Mouse (Mus musculus) kidney, embryonic 15.5 days (tissue): ENCODE measurements at regions not wholly inside any gene's neighbourhood (a gene's known extent, or its start where the extent isn't known, plus 50 kb on each side); places are given as distances from the start of the nearest gene placed in this dataset.

Experiments used
- ATAC-seq: fragments of 200-750 bp; cut with Nextera tagmentation; replicated peaks from 2 replicates; pipeline ENCODE4 v1.8.0; 2017; ENCODE audit warnings: moderate TSS enrichment; ENCODE audit not compliant: low FRiP score
- H3K27ac ChIP-seq: fragments of 300-500 bp; sonication (generic); 2 replicates; pipeline ENCODE4 v1.5.1; 2015; ENCODE audit warnings: mild to moderate bottlenecking, inconsistent platforms
- H3K27me3 ChIP-seq: fragments of 300-500 bp; sonication (generic); 2 replicates; pipeline ENCODE4 v1.6.1; 2015; ENCODE audit warnings: inconsistent platforms
- H3K36me3 ChIP-seq: fragments of 300-500 bp; sonication (generic); 2 replicates; pipeline ENCODE4 v1.6.1; 2015; ENCODE audit warnings: inconsistent platforms
- H3K4me1 ChIP-seq: fragments of 300-500 bp; sonication (generic); 2 replicates; pipeline ENCODE4 v1.6.1; 2015; ENCODE audit warnings: inconsistent platforms
- H3K4me2 ChIP-seq: fragments of 300-500 bp; sonication (generic); 2 replicates; pipeline ENCODE4 v1.6.1; 2015; ENCODE audit warnings: moderate library complexity, mild to moderate bottlenecking, inconsistent platforms
- H3K4me3 ChIP-seq: fragments of 300-500 bp; sonication (generic); replicated peaks from 2 replicates; pipeline ENCODE4 v1.5.1; 2015; ENCODE audit warnings: mild to moderate bottlenecking, inconsistent platforms
- H3K9ac ChIP-seq: fragments of 300-500 bp; sonication (generic); 2 replicates; pipeline ENCODE4 v1.6.1; 2015; ENCODE audit warnings: mild to moderate bottlenecking, inconsistent platforms
- H3K9me3 ChIP-seq: fragments of 300-500 bp; sonication (generic); replicated peaks from 2 replicates; pipeline ENCODE4 v1.6.1; 2016; ENCODE audit warnings: inconsistent platforms
- WGBS: fragments of 180-500 bp; shearing (Covaris S2); methylation state at CpG from one replicate; pipeline ENCODE4 v1.1.7; 2015; ENCODE audit warnings: mixed read lengths; 5-methylcytosine and 5-hydroxymethylcytosine counted together

GRCm38 (mm10) chr9:89858005-89858404 lies 51.7 kb upstream of the Rasgrf1 start:
- no peak for ATAC-seq
- H3K4me1 ChIP-seq = no peaks in the 10 kb centered on the region
- H3K36me3 ChIP-seq = no peaks in the 10 kb centered on the region
- no peaks in the 10 kb centered on the region for H3K27me3 ChIP-seq
- no peak overlapping the region for H3K9ac ChIP-seq
- no peaks in the 10 kb centered on the region for H3K9me3 ChIP-seq
- H3K4me3 ChIP-seq = no peak overlapping the region
- H3K27ac ChIP-seq = no peak overlapping the region
- H3K4me2 ChIP-seq = no peak overlapping the region

DNA sequence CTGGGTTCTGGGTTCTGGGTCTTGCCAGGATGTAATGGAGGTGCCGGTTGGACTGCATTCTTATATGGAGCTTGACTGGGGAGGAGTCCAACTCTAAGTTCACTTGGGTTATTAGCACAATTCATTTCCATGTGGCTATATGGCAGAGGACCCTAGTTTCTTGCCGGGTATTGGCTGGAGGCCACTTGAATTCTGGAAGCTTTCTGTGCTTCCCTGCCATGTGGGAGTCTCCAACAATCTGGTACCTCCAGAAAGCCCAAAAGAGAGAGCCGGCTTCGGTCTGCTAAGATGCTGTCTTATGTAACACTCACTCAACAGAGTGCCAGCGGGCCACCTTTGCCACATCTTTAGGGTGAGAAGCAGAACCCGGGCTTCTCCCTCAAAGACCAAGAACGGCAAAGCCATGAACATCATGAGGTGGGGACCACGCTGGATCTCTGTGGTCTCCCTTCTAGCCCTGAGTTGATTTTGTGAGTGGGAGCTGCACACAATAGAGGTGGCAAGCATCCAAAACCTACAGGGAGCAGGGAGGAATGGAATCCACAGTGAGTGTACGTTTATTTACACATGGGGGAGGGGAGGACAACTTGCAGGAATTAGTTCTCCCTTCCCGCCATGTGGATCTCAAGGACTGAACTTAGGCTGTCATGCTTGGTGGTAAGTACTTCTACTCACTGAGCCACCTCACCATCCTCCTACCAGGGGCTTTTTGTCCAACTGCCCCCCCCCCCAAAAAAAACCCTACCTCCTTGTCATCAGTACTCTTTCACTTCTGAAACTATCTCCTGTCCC lies 59.0 kb upstream of the Rasgrf1 start:
- 75% methylated on average over 10 of the region's 10 CpGs for WGBS

GRCm38 (mm10) chr9:89849947-89850346 lies 59.8 kb upstream of the Rasgrf1 start:
- H3K4me1 ChIP-seq = no peaks in the 10 kb centered on the region
- no peak for ATAC-seq
- H3K27ac ChIP-seq = no peak overlapping the region
- H3K9ac ChIP-seq = no peak overlapping the region
- no peaks in the 10 kb centered on the region for H3K27me3 ChIP-seq
- H3K4me3 ChIP-seq = no peak overlapping the region
- H3K36me3 ChIP-seq = no peaks in the 10 kb centered on the region
- H3K4me2 ChIP-seq = no peak overlapping the region
- WGBS = 87% methylated on average over 3 of the region's 3 CpGs
- H3K9me3 ChIP-seq = no peaks in the 10 kb centered on the region

More for the DNA sequence above, 59.0 kb upstream of the Rasgrf1 start:
- no peak overlapping the region for H3K4me2 ChIP-seq
- no peak overlapping the region for H3K4me3 ChIP-seq
- H3K4me1 ChIP-seq = no peaks in the 10 kb centered on the region
- no peak overlapping the region for H3K9ac ChIP-seq
- H3K27me3 ChIP-seq = no peaks in the 10 kb centered on the region
- no peak overlapping the region for H3K27ac ChIP-seq
- no peaks in the 10 kb centered on the region for H3K9me3 ChIP-seq
- 0 out of 2 replicates have a peak, but pooled peaks have one; percentile 54 for ATAC-seq
- H3K36me3 ChIP-seq = no peaks in the 10 kb centered on the region

- Histone ChIP-seq H3K27me3 (no peaks in the 10 kb centered on the region), H3K27ac (no peak overlapping the region), H3K9ac (no peak overlapping the region), H3K9me3 (no peaks in the 10 kb centered on the region), H3K4me3 (no peak overlapping the region), H3K4me2 (no peak overlapping the region), H3K36me3 (no peaks in the 10 kb centered on the region), H3K4me1 (no peaks in the 10 kb centered on the region)
- ATAC-seq = no peak
- 74% methylated on average over 3 of the region's 3 CpGs for WGBS
Observed at GRCm38 (mm10) chr9:89848571-89848970, 61.1 kb upstream of the Rasgrf1 start.

DNA sequence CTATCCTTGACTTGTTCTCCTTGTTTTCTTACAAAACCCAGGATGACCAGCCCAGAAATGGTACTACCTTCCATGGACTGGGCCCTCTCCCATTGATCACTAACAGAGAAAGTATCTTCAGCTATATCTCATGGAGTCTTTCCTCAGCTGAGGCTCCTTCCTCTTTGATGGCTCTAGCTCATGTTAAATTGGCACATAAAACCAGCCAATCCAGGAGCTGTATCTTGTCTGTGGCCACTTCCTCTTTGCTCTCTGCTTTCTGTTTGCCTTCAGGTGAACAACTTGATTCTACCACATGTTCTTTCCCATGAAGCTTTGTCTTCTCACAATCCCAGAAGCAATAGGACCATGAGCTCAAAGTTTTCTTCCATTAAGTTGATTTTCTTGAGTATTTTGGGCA lies 62.7 kb upstream of the Rasgrf1 start:
- Histone ChIP-seq H3K9me3 (no peaks in the 10 kb centered on the region), H3K9ac (no peak overlapping the region), H3K27ac (no peak overlapping the region), H3K4me3 (no peak overlapping the region), H3K4me2 (no peak overlapping the region), H3K4me1 (0 out of 2 replicates have a peak, but pooled peaks cover 2% of the 10 kb centered on the region), H3K36me3 (no peaks in the 10 kb centered on the region), H3K27me3 (no peaks in the 10 kb centered on the region)
- no peak for ATAC-seq

GRCm38 (mm10) chr9:89842776-89843089 lies 67.0 kb upstream of the Rasgrf1 start:
- ATAC-seq = no peak
- Histone ChIP-seq H3K27ac (no peak overlapping the region), H3K9me3 (no peaks in the 10 kb centered on the region), H3K36me3 (no peaks in the 10 kb centered on the region), H3K27me3 (no peaks in the 10 kb centered on the region), H3K4me2 (no peak overlapping the region), H3K4me1 (0 out of 2 replicates have a peak, but pooled peaks cover 2% of the 10 kb centered on the region), H3K4me3 (no peak overlapping the region), H3K9ac (no peak overlapping the region)
- 81% methylated on average over 8 of the region's 8 CpGs for WGBS

GRCm38 (mm10) chr9:89841866-89842775 lies 67.6 kb upstream of the Rasgrf1 start:
- WGBS = 56% methylated on average over 12 of the region's 12 CpGs
- H3K4me2 ChIP-seq = no peak overlapping the region
- H3K4me3 ChIP-seq = no peak overlapping the region
- no peak for ATAC-seq
- no peaks in the 10 kb centered on the region for H3K36me3 ChIP-seq
- 0 out of 2 replicates have a peak, but pooled peaks cover 2% of the 10 kb centered on the region for H3K4me1 ChIP-seq
- H3K27ac ChIP-seq = no peak overlapping the region
- H3K9me3 ChIP-seq = no peaks in the 10 kb centered on the region
- H3K9ac ChIP-seq = no peak overlapping the region
- H3K27me3 ChIP-seq = no peaks in the 10 kb centered on the region

DNA sequence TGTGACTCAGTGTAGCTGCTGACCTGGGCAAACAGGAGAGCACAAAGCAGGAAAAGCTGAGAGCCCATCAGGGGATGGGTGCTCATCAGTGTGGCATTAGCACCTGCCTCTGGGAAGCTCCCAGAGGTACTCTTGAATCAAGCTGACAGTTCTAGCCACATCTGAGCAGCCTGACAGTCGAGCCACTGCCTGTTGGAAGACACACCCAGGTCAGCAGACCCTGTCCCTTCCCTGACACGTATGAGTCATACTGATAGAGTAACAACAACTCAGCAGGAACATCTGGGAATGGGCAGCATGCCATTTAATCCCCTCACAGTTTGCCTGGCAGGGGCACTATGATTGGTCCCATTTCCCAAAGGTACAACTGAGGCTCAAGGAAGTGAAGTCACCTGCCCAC lies 68.3 kb upstream of the Rasgrf1 start:
- Histone ChIP-seq H3K27ac (no peak overlapping the region), H3K36me3 (no peaks in the 10 kb centered on the region), H3K4me2 (no peak overlapping the region), H3K4me1 (0 out of 2 replicates have a peak, but pooled peaks cover 2% of the 10 kb centered on the region), H3K27me3 (no peaks in the 10 kb centered on the region), H3K9me3 (no peaks in the 10 kb centered on the region), H3K9ac (no peak overlapping the region), H3K4me3 (no peak overlapping the region)
- ATAC-seq = no peak
- WGBS = 31% methylated on average over 2 of the region's 2 CpGs

- Histone ChIP-seq H3K4me3 (no peak overlapping the region), H3K36me3 (no peaks in the 10 kb centered on the region), H3K9ac (no peak overlapping the region), H3K4me2 (no peak overlapping the region), H3K9me3 (no peaks in the 10 kb centered on the region), H3K27ac (no peak overlapping the region), H3K27me3 (no peaks in the 10 kb centered on the region), H3K4me1 (no peaks in the 10 kb centered on the region)
- no peak for ATAC-seq
- 76% methylated on average over 7 of the region's 7 CpGs for WGBS
Observed at GRCm38 (mm10) chr9:89836454-89837245, 73.1 kb upstream of the Rasgrf1 start.

GRCm38 (mm10) chr9:89833596-89833995 lies 76.1 kb upstream of the Rasgrf1 start:
- Histone ChIP-seq H3K4me2 (no peak overlapping the region), H3K27ac (no peak overlapping the region), H3K27me3 (no peaks in the 10 kb centered on the region), H3K36me3 (no peaks in the 10 kb centered on the region), H3K4me1 (no peaks in the 10 kb centered on the region), H3K4me3 (no peak overlapping the region), H3K9ac (no peak overlapping the region), H3K9me3 (no peaks in the 10 kb centered on the region)
- 85% methylated on average over 9 of the region's 9 CpGs for WGBS
- no peak for ATAC-seq

DNA sequence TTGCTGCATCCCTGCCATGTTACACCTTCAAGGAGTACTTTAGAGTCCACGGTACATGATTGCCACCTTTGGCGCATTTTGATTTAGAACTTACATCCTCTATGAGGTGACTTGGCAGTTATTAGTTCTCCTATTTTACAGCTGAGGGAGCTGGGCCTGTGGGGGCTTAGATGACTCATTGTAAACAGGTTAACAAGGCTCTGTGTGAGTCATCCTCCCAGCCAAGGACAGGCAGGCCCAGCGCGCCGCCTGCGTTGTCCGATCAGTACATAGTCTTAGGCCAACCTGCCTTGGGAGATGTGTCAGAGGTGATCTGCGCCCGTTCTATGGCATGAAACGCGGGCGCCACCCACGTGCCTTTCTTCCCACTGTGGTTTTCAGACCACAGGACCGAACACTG lies 77.9 kb upstream of the Rasgrf1 start:
- ATAC-seq = no peak; the same call in 1 of the 2 replicates
- H3K36me3 ChIP-seq = no peaks in the 10 kb centered on the region
- no peaks in the 10 kb centered on the region for H3K4me1 ChIP-seq
- H3K27ac ChIP-seq = no peak overlapping the region
- no peak overlapping the region for H3K9ac ChIP-seq
- 86% methylated on average over 14 of the region's 14 CpGs for WGBS
- no peak overlapping the region for H3K4me3 ChIP-seq
- H3K9me3 ChIP-seq = no peaks in the 10 kb centered on the region
- H3K4me2 ChIP-seq = no peak overlapping the region
- 0 out of 2 replicates have a peak, but pooled peaks cover 7% of the 10 kb centered on the region for H3K27me3 ChIP-seq

DNA sequence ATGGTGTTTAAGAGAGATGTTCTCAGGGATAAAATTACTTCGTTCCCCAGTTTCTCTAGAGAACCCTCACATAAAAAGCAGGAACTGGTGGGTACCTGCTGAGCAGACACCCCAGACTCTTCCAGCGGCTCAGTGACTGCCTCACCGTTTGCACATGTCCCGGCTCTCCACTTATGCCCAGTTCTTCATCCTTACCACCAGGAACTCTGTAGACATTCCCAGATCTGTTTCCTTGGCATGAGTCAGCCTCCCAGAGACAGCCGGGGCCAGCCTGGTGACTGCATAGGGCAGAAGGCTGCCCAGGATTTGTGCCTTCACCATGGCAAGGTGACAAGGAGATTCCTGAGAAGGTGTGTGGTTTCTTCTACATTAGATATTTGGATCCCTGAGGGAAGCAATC lies 81.6 kb upstream of the Rasgrf1 start:
- H3K36me3 ChIP-seq = no peaks in the 10 kb centered on the region
- 91% methylated on average over 5 of the region's 5 CpGs for WGBS
- H3K27me3 ChIP-seq = 0 out of 2 replicates have a peak, but pooled peaks cover 7% of the 10 kb centered on the region

More for the DNA sequence above, 81.6 kb upstream of the Rasgrf1 start:
- Histone ChIP-seq H3K4me2 (no peak overlapping the region), H3K4me3 (no peak overlapping the region), H3K4me1 (no peaks in the 10 kb centered on the region), H3K9ac (no peak overlapping the region), H3K9me3 (no peaks in the 10 kb centered on the region), H3K27ac (no peak overlapping the region)
- ATAC-seq = no peak
